In genomic region chr1:24515341-24515740, GRCm38 (mm10) we compare ENCODE assay signal across 20 mouse cellular contexts.
DNase-seq lines count a peak whose midpoint lies in the region; ATAC-seq lines count a peak whose summit lies in the region.
"Had no signal": no experiment of that assay in that cellular context is flagged by ENCODE, and none has a peak within 500 bp of the region (broad histone marks: within the 10 kb centered on the region; RNA-seq: fewer than 3 reads in every experiment).

No protein-coding gene starts in this region.

- H3K4me1 ChIP-seq in forebrain, embryonic 15.5 days: no peaks in the 10 kb centered on the region
- H3K4me1 ChIP-seq in forebrain, embryonic 11.5 days (replicated peaks; ENCODE audit: control insufficient read depth, insufficient read depth, low read length): no peaks in the 10 kb centered on the region
- H3K4me1 ChIP-seq: hindbrain, embryonic 12.5 days; limb, embryonic 15.5 days; midbrain, embryonic 13.5 days; stomach, embryonic 15.5 days had no signal

- H3K27ac ChIP-seq in forebrain, embryonic 15.5 days (replicated peaks): no peak overlapping the region
- H3K27ac ChIP-seq in forebrain, embryonic 11.5 days (ENCODE audit: low read depth, low read length): no peak overlapping the region
- H3K27ac ChIP-seq: hindbrain, embryonic 12.5 days; left cerebral cortex, adult 2 months; limb, embryonic 15.5 days; macrophage; midbrain, embryonic 13.5 days; stomach, embryonic 15.5 days had no signal

- DNase-seq in forebrain, embryonic 11.5 days (ENCODE audit: low spot score): no peak
- DNase-seq in brain, embryonic 18.5 days (ENCODE audit: low read depth, low spot score): peak; percentile 28
- DNase-seq in cerebellum, adult 9-11 months: peak; percentile 81
- peak; percentile 31 to 38 for DNase-seq in layer of hippocampus, adult 8-10 months (ENCODE audit: low spot score in 2 of 2)
- no peak for DNase-seq in frontal cortex, adult 2 months (ENCODE audit: extremely low spot score in 1 of 2, low spot score in 1 of 2)
- no peak for DNase-seq in embryo, embryonic 9.5 days (ENCODE audit: extremely low spot score)
- DNase-seq: adrenal gland, postnatal 36 days; heart, adult 11 months; kidney, postnatal 14 days; lung, adult 2 months; spleen, adult 18-20 months; thymus, postnatal 36 days had no signal

- H3K4me3 ChIP-seq in forebrain, embryonic 15.5 days: no peak overlapping the region
- no peak overlapping the region for H3K4me3 ChIP-seq in forebrain, embryonic 11.5 days (ENCODE audit: low read depth, low read length)
- H3K4me3 ChIP-seq: hindbrain, embryonic 12.5 days; left cerebral cortex, adult 2 months; limb, embryonic 15.5 days; midbrain, embryonic 13.5 days; stomach, embryonic 15.5 days had no signal

- no peaks in the 10 kb centered on the region for H3K27me3 ChIP-seq in forebrain, embryonic 15.5 days
- H3K27me3 ChIP-seq in forebrain, embryonic 11.5 days (ENCODE audit: control insufficient read depth, insufficient read depth, low read length): no peaks in the 10 kb centered on the region
- H3K27me3 ChIP-seq: hindbrain, embryonic 12.5 days; limb, embryonic 15.5 days; midbrain, embryonic 13.5 days; stomach, embryonic 15.5 days had no signal

- peak; percentile 83 for ATAC-seq in forebrain, embryonic 15.5 days (replicated peaks)
- no peak for ATAC-seq in forebrain, embryonic 11.5 days (replicated peaks; ENCODE audit: low FRiP score)
- ATAC-seq: intestine, postnatal 0 days; midbrain, embryonic 13.5 days had no signal

- WGBS in forebrain, embryonic 15.5 days: 67% methylated on average over 5 of the region's 5 CpGs
- WGBS in forebrain, embryonic 11.5 days: 95% methylated on average over 5 of the region's 5 CpGs

- H3K9me3 ChIP-seq in forebrain, embryonic 15.5 days: no peaks in the 10 kb centered on the region
- no peaks in the 10 kb centered on the region for H3K9me3 ChIP-seq in forebrain, embryonic 11.5 days (ENCODE audit: control insufficient read depth, low read length)
- H3K9me3 ChIP-seq: hindbrain, embryonic 12.5 days; limb, embryonic 15.5 days; midbrain, embryonic 13.5 days; stomach, embryonic 15.5 days had no signal

- no peaks in the 10 kb centered on the region for H3K36me3 ChIP-seq in forebrain, embryonic 15.5 days
- H3K36me3 ChIP-seq in forebrain, embryonic 11.5 days (ENCODE audit: control insufficient read depth, insufficient read depth, low read length): no peaks in the 10 kb centered on the region
- H3K36me3 ChIP-seq: hindbrain, embryonic 12.5 days; limb, embryonic 15.5 days; midbrain, embryonic 13.5 days; stomach, embryonic 15.5 days had no signal

- H3K4me2 ChIP-seq in forebrain, embryonic 15.5 days (replicated peaks): no peak overlapping the region
- H3K4me2 ChIP-seq in forebrain, embryonic 11.5 days (ENCODE audit: low read depth, low read length, severe bottlenecking): no peak overlapping the region
- H3K4me2 ChIP-seq: hindbrain, embryonic 12.5 days; limb, embryonic 15.5 days; midbrain, embryonic 13.5 days; stomach, embryonic 15.5 days had no signal

- H3K9ac ChIP-seq in forebrain, embryonic 15.5 days (replicated peaks): no peak overlapping the region
- H3K9ac ChIP-seq in forebrain, embryonic 11.5 days (ENCODE audit: low read length): no peak overlapping the region
- H3K9ac ChIP-seq: hindbrain, embryonic 12.5 days; limb, embryonic 15.5 days; midbrain, embryonic 13.5 days; stomach, embryonic 15.5 days had no signal

Comparison
In these comparisons a context has a peak if more than half of its experiments do, and no peak if none do; other contexts are left out.
1. DNase-seq: peak in brain, embryonic 18.5 days (single experiment), cerebellum, adult 9-11 months (single experiment) and layer of hippocampus, adult 8-10 months (2 of 2); none in forebrain, embryonic 11.5 days (single experiment), frontal cortex, adult 2 months (0 of 2) and embryo, embryonic 9.5 days (single experiment).